Mouse (Mus musculus) MN1 (cell line): ENCODE results near the gene Slc13a3.
A peak's percentile ranks its signal among the peaks of the same experiment; 100 is the strongest.

ENCODE experiments used
- DNase-seq: peaks from one replicate; pipeline ENCODE4 v3.0.0-alpha.2; 2016; ENCODE audit warnings: low spot score

Slc13a3 gene

DNA sequence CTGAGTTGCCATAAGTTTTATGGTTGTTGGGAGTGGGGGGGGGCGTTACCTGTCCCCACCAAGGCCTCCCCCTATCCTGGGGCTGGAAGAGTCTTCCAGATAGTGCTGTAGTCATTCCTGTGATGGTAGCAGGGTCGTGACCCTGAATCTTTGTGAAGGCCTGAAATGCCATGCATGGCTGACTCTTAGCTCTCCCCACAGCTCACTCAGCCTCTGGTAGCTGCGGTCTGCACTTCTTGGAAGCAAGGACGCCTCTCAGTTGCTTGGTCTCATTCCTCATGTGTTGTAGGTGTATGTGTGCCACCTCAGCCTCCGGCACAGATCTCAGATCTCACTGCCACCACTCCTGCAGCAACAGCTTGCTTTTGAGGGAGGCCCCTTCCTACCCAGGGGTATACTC lies 2.8 kb upstream of the Slc13a3 start:
- DNase-seq, result no peak

DNA sequence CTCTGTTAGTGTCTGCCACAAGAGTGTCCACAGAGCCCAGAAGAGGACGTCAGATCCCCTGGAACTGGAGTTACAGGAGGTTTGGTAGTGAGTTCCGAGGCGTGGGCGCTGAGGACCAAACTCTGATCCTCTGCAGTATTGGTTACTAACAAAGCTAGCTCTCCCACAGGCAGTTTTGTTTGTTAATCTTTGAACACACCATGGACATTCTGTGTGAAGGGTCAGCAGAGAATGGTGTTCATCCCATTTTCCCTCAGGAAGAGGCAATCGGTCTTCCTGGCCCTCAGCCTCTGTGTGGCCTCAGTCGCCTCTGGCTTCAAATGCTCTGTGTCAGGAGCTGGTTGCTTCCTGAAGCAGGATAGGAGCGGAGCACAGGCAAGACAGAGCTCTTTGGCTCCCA lies 2.4 kb upstream of the Slc13a3 start:
- no peak for DNase-seq

DNA sequence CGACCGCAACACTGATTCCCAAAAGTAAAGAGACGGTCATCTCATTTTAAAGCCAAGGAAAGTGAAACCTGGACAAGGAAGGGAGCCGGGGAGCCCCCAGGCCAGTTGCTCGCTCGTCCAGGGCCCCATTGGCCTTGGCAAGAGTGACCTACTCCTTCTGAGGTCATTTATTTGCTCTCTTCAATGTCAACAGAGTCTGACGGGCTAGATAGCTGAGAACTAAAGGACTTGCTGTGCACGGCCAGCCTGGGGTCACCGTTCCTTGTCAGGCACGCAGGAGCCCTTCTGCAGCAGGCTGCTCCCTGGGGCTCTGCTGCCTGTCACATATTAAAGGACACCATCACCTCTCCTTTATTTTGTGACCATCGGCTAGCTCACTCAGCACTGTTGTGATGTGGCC lies 1.1 kb downstream of the Slc13a3 start:
- no peak for DNase-seq

DNA sequence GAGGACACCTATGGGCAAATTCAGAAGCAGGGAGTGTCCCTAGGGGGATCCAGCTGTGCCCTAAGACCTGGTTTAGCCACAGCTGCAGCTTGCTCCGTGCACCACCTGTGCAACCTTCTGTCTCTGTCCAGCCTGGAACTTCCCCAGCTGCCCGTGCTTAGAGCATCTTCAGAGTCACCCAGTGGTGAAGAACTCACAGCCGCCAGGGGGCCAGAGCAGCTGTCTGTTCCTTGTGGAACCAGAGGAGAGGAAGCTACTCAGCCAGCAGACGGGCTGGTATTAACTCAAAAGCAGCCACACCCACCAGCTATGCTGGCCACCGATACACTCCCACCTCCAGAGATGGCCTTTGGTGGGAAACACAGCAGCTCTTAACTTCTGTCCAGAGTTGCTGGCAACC lies 2.9 kb downstream of the Slc13a3 start:
- DNase-seq, result peak; percentile 67

DNA sequence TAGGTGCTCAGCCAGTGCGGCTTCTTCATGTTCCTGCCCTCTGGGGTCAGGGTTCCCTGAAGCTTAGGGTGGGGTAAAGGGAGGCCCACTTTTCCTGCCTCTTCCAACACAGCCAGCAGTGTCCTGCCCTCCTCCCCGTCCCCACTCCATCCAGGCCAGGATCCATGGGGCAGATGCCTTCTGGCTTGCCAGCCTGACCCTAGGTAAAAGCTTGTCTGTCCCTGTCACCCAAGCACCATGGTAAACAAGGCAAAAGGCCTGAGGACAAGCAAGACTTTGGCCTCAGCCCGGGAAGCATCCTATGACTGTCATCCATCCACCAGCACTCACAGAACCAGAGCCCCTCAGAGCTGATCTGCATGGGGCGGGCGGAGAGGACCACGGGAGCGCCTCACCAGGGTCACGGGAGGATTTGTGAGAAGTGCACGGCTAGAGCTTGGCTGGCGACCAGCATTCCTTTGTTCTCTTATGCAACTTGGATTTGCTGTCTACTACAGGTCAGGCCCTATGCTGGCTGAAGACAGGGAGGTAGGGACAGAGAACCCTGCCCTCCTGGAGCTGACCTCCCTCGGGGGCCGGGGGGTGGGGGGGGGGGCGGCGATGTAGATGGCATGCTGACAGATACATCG lies 5.1 kb downstream of the Slc13a3 start:
- DNase-seq, result no peak

DNA sequence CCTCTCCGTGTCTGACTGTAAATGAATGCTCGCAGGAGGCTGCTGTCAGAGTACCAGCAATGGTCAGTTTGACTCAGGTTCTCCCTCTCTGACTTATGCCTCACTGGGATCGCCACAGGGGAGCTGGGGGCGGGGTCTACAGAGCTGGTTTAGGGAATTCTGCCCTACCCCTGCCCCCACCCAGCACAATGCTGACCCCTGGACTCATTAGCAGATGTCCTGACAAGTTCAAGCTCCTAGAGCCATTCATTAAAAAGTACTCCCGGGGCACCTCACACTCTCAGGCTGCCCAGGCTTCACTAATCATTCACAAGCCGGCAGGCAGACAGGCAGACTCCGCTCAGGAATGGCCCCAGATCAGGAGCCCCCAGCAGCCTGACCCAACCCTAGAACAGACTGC lies 13.4 kb downstream of the Slc13a3 start:
- DNase-seq, result no peak

DNA sequence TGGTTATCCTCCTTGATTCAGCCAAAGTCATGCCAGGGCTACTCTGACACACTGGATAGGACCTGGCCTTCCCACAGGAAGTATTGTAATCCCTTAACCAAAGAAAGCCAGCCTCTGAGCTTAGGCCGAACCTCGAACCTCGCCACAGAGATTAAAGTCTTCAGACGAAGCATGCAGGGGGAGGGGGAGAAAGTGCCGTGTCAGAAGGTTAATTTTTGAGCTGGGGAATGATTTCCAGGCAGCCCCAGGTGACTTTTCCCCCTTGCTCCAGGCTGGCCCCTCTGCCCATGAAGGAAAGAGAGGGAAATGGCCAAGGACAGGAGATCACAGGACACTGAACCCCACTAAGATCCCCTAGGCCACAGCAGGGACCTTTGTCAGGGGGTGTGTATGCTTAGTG lies 14.8 kb downstream of the Slc13a3 start:
- no peak for DNase-seq

DNA sequence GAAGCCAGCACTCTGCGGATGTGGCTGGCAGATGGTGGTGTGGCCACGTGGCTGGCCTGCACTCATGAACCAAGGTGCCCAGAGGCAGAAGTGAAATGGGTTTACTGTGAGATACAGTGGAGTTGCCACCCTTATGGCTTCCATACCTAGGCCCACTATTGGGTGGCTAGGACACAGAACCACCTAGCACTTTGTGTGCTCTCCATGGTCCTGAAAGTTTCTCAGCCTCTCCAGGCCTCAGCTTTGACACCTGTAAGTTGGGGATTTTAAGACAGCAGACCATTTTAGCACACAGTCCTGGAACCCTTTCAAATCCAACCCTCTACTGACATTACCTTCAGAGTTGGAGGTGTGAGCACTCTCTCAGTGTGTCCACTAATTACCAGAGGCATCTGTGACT lies 16.3 kb downstream of the Slc13a3 start:
- DNase-seq, result no peak

DNA sequence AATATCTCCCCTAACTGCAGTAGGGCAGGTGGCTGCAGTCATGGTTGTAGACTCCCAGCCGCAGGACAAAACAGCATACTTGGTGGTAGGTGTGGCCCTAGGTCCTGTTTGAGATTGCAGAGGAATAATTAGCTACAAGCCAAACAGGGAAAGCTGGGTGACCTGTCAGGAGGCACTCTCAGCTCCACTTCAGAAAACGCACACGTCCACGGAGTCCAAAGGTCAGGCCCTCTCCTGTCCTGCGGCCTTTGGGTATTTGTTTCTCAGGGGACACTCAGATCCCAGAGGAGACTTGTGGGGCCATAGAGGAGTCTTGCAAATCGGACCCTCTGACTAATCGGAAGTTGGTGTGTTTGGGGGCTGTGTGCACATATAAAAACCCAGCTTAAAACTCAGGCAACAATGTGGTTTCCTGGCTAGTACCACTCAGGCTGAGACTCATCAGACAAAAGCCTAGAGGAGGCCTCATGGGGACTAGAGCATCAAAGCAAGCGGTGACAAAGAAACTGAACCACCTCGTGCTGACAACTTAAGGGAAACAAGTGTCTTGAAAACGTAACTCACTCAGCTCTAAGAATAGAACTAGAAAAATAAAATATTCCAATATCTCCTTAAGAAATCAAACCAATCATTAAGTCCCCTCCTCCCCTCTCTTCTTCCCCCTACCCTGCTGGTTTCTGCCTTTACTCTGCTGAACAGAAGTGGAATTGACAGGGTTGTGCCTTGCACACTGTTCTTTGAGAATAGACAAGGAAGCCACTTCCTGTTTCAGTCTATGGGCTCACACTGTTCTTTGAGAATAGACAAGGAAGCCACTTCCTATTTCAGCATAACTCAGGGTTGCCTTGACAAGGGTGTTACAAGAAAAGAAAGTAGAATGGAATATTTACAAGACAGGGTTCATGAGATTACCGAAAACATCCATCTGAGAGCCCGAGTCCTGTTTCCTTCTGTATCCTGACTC lies 20.0 kb downstream of the Slc13a3 start:
- no peak for DNase-seq

DNA sequence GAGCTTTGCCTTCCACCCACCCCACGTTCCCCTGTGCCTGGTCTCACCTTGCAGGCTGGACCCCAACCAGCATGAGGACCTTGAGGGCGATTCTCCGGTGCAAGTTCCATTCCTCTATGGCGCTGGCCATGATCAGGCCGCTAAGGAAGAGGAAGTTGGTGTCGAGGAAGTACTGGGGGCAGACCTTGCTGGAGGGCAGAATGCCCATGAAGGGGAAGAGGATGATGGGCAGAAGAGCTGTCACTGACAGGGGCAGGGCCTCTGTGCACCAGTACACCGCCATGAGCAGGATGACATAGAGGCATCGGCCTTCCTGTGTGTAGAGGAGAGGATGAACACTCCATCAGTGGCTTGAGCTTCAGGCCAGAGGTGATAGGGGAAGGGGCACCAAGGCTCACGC lies 24.6 kb downstream of the Slc13a3 start:
- no peak for DNase-seq

DNA sequence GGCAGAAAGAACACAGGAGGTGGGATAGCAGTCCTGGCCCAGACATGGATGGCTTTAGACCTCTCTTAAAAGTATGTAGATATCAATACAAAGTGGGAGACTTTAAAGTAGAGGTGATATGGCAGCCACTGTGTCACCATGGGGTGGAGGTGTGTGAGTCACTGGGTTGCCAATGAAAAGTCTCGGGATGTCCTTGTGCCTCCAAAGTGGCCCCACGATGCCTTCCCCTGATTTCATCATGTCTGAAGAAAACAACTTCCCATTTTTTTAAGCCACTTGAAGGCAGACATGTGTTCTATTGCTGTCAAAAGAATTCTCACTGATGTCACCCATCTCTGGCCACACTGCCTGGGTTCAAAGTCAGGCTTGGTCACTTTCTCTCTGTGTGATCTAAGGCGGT lies 28.2 kb downstream of the Slc13a3 start:
- DNase-seq, result no peak

DNA sequence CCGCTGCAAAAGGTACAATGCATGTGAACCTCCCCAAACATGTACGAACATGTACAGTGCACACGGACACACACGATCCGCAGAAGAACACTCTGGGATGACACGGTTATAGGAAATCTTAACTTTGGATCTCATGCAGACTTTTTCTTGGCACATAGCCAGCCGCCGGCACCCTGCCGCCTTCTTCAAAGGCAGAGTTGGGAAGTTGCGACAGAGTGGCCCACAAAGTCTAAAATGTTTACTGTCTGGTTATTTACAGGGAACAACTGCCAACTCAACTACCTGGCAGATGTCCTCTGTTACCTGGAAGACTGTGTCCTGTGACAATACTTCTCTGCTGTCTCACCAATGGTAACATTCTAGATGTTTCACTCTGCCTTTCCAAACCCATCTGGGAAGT lies 30.0 kb downstream of the Slc13a3 start:
- DNase-seq, result no peak

DNA sequence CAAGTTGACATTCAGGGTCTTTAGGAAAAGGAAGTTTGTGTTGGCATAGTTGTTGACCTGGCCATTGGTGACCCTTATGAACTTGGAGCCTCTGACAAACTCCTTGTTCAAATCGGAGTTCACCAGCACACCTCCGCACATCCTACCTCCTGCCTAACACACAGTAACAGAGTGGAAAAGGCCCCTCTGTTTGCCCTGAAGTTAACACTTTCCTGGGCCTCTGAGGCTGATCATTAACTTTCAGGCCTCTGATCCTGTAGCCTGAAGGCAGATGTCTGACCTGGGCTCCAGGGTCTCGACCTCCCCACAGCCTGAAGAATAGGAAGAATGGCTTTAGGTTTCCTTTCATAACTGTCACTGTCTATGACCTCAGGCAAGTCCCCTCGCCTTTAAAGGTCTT lies 31.4 kb downstream of the Slc13a3 start:
- DNase-seq, result no peak

DNA sequence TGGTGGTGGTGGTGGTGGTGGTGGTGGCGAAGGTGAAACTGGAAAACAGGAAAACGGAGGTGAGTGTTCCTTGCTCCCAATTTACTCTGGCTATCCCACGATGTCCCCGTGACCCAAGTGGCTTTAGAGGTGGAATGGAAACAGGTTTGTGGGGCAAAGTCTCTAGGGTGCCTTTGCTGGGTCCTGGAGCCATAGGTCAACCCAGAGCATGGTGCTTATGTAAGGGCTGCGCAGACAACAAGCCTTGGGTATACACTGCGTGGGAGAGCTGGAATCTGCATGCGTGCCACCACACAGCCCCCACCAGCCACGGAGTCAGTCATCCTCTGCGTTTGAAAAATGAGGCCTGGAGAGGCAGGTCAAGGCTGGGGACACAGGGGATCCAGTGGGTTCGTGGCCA lies 33.4 kb downstream of the Slc13a3 start:
- no peak for DNase-seq

DNA sequence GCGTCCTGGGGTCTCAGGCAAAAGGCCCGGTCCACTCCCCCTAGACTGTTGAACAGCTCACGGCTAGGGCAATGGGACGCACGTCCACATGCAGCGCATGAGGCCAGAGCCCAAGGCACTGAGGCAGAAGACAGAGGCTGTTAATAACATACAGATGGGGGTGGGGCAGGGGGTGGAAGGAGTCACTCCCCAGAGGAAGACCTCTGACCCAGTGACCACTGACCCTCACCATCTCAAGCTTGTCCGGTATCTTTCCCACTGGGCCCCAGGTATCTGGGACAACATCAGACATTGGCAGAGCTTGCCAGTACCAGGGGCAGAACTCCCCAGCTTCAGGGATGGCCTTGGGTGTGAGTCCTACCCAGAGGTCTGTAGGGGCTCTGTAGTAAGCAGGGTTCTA lies 34.1 kb downstream of the Slc13a3 start:
- DNase-seq, result no peak

DNA sequence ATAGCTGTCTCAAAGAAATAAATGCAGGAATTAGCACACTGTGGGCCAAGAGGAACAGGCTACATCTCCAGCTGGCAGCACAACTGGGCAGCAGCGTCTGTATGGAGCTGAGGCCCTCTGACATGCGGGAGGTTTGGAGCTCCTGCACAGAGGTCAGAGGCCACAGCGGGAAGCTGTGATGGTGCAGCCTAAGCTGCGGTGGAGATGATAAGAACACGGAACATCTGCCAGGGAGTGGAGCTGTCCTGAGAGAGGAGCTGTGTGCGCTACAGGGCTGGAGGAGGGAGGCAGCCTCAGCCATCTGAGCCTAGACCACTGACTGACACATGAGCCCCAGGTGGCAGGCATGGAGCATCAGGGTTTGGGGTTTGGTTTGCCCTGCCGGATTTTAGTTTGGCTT lies 44.3 kb downstream of the Slc13a3 start:
- no peak for DNase-seq

DNA sequence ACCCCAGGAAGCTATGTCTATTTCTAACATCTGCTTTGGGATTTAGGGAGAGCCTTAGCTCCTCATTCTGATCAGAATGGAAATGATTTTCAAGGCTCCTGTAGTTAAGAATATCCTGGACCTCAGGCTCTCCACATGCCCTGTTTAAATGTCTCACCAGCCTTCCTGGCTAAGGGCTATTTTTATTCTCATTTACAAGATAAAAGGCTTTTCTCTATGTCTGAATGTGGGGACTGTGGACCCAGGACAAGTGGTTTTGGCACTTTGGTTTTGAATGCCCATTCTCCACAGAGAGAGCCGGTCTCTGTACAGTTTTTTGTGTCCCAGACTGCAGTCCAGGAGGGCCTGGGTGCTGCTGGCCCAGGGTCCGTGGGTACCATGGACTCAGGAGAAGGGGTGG lies 52.8 kb downstream of the Slc13a3 start:
- no peak for DNase-seq

DNA sequence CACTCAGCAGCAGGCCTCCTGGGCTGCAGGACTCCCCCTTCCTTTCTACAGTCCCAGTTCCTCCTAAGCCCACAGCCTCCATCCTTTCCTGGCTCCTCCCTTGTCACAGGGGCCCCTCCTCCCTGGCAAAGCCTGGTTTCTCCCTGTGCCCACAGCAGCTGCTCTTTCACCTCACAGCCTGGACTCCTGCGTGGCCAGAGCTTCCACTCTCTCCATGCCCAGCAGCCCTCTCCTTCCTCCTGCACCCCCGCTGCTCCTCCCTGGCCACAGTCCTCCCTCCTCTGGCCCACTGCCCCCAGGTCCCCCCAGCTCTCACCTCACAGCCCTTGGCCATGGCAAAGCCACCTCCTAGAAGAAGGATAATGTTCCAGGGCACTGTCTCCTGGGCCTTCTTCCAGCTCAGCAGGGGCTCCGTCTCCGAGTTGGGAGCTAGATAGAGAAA lies 53.3 kb downstream of the Slc13a3 start:
- peak; percentile 43 for DNase-seq

DNA sequence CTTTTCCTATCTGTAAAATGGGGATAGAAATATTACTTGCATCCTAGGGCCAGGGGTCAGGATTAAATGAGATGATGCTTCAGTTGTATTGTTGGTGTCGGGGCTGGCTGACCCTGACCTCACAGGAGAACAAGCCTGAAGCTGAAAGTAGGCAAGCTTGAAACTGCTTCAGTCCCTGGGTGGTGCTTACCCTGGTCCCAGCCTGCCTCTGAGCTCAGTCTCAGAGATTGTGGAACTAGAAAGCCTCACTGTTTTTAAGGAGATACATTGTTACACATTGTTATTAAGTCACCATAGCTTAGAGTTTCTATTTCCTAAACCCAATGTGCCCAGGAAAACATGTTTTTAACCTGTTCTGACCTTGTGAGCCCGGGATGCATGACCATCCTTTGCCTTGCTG lies 54.5 kb downstream of the Slc13a3 start:
- DNase-seq, result no peak

DNA sequence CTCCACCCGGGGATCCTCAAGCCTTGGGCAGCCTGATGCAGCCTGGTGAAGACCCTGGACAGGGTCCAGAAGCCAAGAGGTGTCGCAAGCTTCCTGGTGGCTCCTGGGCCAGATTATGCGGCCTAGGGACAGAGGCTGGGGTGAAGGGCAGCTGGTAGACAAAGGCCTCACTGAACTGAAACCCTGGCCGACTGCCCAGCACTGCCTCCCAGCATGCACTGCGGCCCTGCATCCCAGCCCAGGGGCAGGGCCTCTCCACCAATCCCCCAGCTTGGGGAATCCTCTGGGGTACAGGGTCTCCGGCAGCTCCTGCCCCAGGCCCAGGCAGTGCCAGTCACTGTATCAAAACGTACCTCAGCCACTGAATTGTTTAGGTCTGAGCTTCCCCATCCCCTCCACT lies 55.7 kb downstream of the Slc13a3 start:
- peak; percentile 30 for DNase-seq

DNA sequence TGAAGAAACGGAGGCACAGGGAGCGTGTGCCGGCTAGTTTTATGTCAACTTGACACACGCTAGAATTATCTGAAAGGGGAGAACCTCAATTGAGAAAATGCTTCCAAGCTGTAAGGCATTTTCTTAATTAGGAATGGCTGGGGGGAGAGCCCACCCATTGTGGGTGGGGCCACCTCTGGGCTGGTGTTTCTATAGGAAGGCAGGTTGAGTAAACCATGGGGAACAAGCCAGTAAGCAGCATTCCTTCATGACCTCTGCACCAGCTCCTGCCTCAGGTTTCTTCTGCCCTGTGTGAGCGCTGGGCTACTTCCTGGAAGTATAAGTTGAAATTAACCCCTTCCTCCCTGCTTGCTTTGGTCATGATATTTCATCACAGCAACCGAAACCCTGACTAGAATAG lies 57.2 kb downstream of the Slc13a3 start:
- DNase-seq, result no peak

DNA sequence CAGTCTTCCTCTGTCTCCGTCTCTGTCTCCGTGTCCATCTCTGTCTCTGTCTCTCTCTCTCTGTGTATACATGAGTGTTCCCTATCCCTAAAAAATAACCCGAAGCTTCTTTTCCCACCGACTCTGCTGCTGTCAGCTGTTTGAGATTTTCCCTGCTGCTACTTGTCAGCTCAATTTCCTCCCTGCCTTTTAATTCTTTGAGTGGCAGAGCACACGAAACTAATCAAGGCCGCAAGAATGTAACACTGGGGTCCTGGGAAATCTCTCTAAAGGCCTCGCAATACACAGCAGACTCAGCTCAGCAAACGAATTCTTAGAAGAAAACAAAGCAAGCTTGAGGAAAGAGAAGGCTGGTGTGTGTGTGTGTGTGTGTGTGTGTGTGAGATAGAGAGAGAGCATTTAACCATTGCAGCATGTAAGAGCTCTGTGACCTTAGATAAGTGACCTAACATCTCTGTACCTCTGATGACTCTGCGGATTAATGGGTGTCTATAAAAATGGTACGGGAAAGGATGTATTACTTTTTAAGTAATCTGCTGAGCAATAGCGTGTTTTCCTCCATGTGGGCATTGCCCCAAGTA lies 57.8 kb downstream of the Slc13a3 start:
- DNase-seq, result no peak

DNA sequence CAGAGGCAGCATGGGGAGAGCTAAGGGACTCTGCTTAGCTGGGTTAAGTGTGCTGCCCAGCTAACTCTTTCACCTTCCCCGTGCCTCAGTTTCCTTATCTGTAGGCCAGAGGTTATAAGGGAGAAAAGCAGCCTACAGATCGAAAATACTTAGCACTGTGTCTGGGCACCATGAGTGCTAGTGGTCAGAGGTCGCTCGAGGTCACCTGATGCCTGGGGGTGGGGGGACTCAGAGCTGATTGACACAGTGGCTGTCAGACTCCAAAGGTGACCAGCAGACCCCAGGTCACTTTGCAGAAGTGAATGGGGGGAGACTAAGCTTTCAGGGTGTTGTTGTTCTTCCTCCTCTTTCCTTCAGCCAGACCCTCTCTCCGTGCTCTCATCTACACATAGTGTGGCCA lies 58.7 kb downstream of the Slc13a3 start:
- no peak for DNase-seq
